Mouse (Mus musculus) embryonic fibroblast, embryonic 13.5 days (primary cell): ENCODE results near the gene Ankrd39. TPM values are rescaled to one million over a fixed set of nuclear protein-coding genes. Genes with fewer than 3 reads are reported as not detected.

Experiments used
- H3K27ac ChIP-seq: 2 replicates; pipeline ENCODE4 v1.5.1; 2012; ENCODE audit warnings: low read length, control low read depth, inconsistent platforms; ENCODE audit not compliant: insufficient read depth
- H3K4me1 ChIP-seq: 2 replicates; pipeline ENCODE4 v1.6.1; 2011; ENCODE audit warnings: low read length; ENCODE audit not compliant: control insufficient read depth, insufficient read depth
- H3K4me3 ChIP-seq: 2 replicates; pipeline ENCODE4 v1.5.1; 2011; ENCODE audit warnings: mild to moderate bottlenecking, control low read depth, low read length; ENCODE audit not compliant: insufficient read depth
- CTCF ChIP-seq: IDR thresholded peaks from 2 replicates; pipeline ENCODE4 v1.5.1; 2011; ENCODE audit warnings: mild to moderate bottlenecking, control low read depth, low read length, moderate library complexity, borderline replicate concordance; ENCODE audit not compliant: insufficient read depth
- POLR2A ChIP-seq: IDR thresholded peaks from 2 replicates; pipeline ENCODE4 v1.6.1; 2011; ENCODE audit warnings: low read depth, mild to moderate bottlenecking, control low read depth, low read length, moderate library complexity
- polyA plus RNA-seq: library from polyadenylated mRNA; stranded (reverse); fragments of >200 nt; gene quantifications from 2 replicates; pipeline ENCODE4 v1.2.4, GENCODE M21; 2011; ENCODE audit warnings: low read depth; ENCODE audit not compliant: missing spikeins, insufficient read length

Ankrd39 gene
- polyA plus RNA-seq, result 7.7 and 8.0 TPM in 2 replicates

DNA sequence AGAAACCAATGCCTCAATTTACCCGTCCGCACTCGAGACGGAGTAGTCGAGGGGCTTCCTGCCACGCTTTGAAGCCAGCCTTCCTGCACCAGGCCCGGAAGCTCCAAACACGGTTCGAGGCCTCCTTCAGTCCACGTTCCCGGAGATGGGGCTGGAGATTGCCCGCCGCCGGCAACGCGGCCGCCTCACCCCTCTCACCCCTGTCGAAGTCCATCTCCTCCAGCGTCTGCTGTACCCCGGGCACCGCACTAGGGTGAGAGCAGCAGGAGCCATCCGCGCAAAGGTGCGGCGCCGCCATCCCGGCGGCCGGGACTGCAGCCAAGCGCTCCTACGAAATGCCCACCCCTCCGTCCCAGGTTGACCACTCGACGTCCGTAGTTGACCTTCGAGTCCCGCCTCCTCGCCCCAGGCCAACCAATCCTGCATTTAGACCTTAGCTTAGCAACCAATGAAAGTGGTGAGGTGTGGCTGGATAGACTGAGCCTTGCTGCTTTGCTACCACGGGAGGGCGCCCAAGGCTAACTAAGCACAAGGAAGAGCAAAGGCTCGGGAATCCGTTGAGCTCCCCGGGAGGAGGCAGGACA lies at the start of gene Ankrd39:
Ankrd39 (minus strand) TSS at position 558 of the 584 bp plus-strand sequence.
- peaks cover 9% of the 10 kb centered on the region; the same call in 1 of the 2 replicates for H3K4me1 ChIP-seq
- TF ChIP-seq CTCF (peak; percentile 90), POLR2A (peak; percentile 85)
- peak within 1 kb of the TSS; percentile 36 for H3K27ac ChIP-seq
- H3K4me3 ChIP-seq, result peak within 1 kb of the TSS; percentile 64

DNA sequence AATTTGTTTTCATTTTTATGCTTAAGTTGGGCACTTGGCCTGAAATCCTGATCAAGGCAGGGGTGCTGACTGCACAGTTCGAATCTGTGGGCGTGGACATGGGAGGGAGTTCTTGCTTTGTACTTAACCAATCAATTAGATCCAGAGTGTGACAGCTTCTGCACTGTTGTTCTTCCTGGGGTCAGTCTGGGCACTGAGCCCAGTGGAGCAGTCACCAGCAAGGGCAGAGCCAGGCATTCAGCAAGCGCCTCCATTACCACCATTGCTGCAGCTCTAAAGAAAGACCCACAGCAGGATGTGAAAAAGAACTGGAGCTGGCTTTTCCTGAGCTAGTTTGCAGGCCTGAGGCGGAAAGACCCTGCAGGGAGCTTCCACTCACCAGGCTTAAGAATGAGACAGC lies 48.9 kb upstream of the Ankrd39 start:
- Histone ChIP-seq H3K27ac (no peak overlapping the region), H3K4me3 (no peak overlapping the region), H3K4me1 (no peaks in the 10 kb centered on the region)
- TF ChIP-seq POLR2A (no peak), CTCF (no peak)

DNA sequence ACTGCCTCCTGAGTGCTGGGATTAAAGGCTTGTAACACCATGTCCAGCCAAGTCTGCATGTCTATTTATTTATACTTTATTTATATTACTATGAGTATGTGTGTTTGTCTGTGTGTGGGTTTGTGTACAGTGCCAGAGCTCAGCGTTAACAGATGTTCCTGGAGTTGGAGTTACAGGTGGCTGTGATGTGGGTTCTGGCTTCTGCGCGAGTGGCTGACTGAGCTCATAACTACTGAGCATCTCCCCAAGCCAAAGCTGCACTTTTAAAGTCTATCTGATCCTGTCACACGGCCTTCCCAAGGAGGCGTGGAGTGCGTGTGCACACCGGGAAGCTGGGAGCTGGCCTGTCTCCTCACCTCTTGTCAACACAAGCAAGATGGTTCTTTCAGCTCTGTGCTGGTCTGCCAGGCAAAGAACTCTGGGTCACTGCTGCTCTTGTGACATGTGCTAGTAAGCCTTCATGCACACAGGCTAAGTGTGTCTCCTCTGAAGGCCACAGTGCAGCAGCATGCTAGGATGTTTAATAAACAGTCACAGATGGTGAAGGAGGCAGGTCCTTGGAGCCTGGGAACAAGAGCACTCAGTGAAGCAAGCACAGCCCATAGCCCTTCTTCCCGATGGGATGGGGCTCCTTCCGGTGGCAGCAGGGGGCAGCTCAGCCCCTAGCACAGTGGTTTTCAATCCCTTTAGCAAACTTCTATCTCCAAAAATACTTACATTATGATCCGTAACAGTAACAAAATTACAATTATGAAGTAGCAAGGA lies 48.1 kb upstream of the Ankrd39 start:
- no peak for TF ChIP-seq POLR2A
- TF ChIP-seq CTCF, result no peak
- Histone ChIP-seq H3K4me3 (no peak overlapping the region), H3K4me1 (no peaks in the 10 kb centered on the region), H3K27ac (no peak overlapping the region)

DNA sequence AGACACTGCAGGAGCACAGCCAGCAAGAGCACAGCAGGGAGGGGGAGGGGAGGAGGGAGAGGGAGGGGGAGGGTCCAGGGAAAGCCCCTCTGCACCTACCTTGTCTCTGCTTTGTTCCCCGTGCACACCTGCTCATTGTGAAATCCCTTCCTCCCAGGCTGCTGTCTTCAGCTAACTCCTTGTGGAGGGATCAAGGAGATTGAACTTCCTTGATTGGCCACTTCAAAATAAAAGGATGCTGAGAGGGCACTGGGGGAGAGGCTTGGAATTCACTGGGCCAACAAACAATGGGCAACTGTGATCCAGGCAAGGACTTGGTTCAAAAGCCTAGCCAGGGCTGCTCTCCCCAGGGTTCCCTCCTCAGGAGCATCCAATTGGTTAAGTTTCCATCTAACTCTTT lies 45.9 kb upstream of the Ankrd39 start:
- Histone ChIP-seq H3K27ac (no peak overlapping the region), H3K4me3 (no peak overlapping the region), H3K4me1 (no peaks in the 10 kb centered on the region)
- no peak for TF ChIP-seq POLR2A

DNA sequence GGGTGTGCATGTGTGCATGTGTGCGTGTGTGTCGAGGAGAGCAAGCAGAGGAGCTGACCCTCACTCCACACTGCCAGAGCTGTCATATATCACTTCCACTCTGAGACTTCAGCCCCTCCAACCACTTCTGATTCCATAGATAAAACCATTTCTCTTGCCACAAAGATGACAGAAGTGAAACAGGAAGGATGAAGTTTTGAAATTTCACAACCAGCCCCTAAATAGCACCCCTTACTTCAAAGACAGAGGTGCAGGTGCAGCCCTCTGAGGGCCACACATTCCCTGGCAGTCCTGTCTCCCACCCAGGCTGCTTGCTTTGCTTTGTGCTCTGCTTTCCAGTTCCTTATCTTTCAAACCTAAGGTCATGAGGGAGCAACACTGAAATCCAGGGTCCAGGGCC lies 44.2 kb upstream of the Ankrd39 start:
- no peak for TF ChIP-seq POLR2A
- TF ChIP-seq CTCF, result no peak
- no peaks in the 10 kb centered on the region for H3K4me1 ChIP-seq
- H3K4me3 ChIP-seq, result no peak overlapping the region
- no peak overlapping the region for H3K27ac ChIP-seq

DNA sequence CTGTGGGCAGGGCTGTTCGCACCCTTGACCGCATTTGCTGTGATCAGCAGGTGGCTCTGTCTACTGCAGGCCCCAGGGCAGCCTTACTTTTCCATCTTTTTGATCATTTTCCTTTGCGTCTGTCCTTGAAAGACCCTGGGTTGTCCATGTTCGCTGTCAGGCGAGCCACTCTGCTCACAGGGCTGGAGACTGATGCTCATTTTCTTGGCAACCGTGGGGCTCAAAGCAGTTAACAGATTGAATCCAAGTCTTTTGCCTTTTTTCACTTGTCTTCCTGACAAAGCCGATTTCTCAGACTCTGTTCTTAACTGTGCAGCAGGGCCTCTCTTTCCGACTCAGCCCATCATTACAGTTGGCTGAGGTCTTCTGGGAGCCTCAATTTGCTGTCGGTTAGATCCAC lies 43.4 kb upstream of the Ankrd39 start:
- H3K27ac ChIP-seq, result no peak overlapping the region
- H3K4me3 ChIP-seq, result no peak overlapping the region
- no peaks in the 10 kb centered on the region for H3K4me1 ChIP-seq
- TF ChIP-seq CTCF, result no peak
- TF ChIP-seq POLR2A, result no peak

DNA sequence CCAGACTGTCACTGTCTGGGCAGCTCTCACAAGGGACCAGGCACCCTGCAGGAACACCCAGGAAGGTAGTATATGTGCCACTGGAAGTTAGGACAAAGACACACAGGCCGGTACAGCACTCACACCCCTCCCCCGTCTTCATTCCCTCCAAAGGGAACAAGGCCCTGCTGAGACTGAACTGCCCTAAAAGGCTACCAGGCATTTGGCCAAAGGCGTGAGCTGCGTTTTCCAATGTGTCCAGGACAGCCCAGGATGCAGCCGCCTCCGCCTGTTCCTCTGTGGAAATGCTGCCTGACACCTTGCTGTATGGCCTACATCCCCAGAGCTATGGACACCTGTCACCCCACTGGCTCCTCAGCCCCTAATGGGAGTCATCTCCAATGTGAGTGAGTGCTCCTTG lies 42.2 kb upstream of the Ankrd39 start:
- no peaks in the 10 kb centered on the region for H3K4me1 ChIP-seq
- TF ChIP-seq POLR2A (no peak), CTCF (no peak)
- H3K4me3 ChIP-seq, result no peak overlapping the region

DNA sequence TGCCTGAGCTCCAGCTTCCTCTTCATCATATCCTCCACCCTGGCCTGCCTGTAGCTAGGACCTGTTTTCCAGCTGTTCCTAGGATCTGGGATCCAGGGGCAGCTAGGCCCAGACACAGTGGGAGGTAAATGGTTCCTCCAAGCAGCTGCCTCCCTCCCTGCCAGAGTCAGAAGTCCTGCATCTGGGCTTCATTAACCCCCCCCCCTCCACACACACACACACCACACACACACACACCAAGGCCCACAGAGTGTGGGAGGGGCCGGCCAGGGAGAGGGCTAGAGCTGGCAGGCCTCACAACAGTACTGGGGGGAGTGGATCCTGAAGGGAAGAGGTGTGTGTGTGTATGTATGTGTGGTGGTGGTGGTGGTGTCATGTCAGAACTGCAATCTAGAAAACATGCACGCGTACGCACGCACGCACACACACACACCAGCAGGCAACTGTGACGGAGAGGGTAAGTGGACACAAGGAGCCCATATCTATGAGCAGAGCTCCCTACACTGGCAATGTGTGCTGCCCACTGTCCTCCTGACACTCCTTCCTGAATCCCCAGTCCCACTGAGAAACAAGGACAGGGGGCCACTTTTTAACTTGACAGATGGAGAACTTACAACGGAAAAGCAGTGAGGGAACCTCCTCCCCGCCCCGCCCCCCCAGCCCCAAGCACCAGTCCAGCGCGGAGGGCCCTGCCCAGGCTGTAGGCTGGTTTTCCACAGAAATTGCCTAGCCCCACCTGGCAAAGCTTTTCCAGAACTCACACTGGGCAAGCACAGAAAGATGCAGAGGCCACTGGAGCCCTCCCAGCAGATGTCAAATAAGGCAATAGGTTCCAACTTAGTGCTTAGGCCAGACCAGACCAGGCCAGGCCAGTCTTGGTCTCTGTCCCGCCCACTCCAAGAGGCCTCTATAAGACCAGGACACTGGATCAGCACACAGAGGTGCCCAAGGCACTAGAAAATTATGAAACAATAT lies 41.5 kb upstream of the Ankrd39 start:
- Histone ChIP-seq H3K4me1 (no peaks in the 10 kb centered on the region), H3K4me3 (no peak overlapping the region), H3K27ac (no peak overlapping the region)
- TF ChIP-seq POLR2A (no peak; the same call in 1 of the 2 replicates), CTCF (no peak)

More for the DNA sequence above, 42.2 kb upstream of the Ankrd39 start:
- no peak overlapping the region for H3K27ac ChIP-seq

DNA sequence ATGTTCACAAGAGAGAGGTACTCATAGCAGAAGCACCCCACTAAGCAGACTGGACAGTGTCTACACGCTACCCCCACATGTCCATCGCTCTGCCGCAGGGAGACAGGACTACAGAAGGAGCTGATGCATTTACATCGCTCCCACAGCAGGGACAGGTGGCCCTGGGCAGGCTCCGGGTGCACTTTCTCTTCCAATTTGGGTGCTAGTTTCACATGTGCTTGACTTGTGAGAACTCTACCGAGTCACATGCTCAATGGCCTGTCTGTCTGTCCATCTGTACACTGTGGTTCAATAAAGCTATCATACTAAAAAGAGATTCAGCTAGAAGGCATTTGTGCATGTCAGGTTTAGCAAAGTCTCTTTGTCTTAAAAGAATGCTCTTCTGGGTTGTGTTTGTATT lies 40.6 kb upstream of the Ankrd39 start:
- no peak overlapping the region for H3K4me3 ChIP-seq
- H3K4me1 ChIP-seq, result no peaks in the 10 kb centered on the region
- TF ChIP-seq POLR2A, result no peak
- TF ChIP-seq CTCF, result no peak
- no peak overlapping the region for H3K27ac ChIP-seq

DNA sequence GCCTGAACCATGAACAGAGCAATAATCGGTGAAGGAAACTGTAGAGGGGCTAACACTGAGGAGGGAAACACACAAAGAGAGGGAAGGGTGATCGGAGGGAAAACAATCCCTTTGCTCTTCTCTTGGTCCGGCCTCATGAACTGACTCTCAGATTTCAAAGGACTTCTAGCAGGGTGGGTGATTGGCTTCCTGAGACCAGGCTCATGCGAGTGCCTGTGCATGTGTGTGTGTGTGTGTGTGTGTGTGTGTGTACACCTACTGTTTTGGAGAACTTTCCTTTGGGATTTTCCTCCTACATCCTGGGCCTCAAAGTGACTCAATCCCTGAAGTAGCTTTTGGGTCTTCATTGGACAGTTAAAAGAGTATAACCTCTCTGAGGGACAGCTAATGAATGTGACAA lies 39.0 kb upstream of the Ankrd39 start:
- no peaks in the 10 kb centered on the region for H3K4me1 ChIP-seq
- no peak overlapping the region for H3K4me3 ChIP-seq
- H3K27ac ChIP-seq, result no peak overlapping the region
- TF ChIP-seq CTCF (no peak), POLR2A (no peak)
